Mouse (Mus musculus) liver, adult (tissue): ENCODE data around the gene Naaladl1.

ENCODE experiments used
- GATA4 ChIP-seq: IDR thresholded peaks from 2 replicates; pipeline ENCODE4 v1.6.1; 2014; ENCODE audit warnings: mild to moderate bottlenecking, low read length; ENCODE audit not compliant: insufficient replicate concordance

Naaladl1 gene

DNA sequence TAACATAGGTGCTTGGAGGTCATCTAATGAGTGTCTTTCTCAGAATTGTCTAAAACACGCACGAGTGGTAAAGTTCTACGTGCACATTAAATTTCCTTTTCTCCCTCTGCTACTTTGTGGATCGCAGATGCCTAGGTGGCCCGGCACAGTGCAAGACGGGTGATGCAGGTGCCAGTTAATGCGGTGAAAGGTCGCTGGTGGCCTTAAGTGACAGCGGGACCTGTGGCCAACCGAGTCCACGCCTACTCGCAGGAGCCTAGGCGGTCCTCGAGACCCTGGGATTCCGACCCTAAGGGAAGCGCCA, 34.7 kb downstream of the Naaladl1 start:
- no peak for TF ChIP-seq GATA4

DNA sequence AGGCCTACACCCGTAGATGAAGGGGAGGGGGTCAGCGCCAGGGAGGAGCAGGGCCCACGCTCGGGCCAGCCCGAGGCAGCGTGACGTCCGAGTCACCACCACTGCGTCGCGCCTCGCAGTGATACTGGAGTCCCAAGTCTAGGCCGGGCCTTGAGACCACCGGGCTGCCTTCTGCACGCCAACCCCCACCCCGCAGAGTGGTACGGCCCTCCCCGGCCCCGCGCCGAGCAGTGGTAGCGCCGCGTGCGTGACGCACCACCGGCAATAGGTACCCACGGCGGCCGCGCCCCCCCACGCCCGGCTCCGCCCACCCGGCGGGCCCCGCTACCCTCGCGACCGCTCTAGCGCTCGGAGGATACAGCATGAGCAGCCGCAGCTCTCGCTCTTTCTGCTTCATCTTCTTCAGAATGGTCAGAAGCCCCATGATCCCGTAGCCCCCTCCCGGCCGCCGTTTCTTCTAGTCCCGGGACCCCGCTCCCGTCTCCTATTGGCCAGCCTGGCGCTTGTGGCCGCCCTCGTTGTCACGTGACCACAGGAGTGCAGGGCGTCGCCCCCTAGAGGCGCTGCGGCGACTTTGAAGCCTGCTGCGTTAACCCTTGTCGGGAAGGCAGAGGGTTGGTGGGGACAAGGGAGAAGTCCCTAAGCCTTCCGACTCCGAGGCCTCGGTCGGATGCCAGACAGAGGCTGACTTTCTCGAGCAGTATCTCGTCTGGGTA, 35.3 kb downstream of the Naaladl1 start, which contains the start of gene Batf2:
Gene Batf2, plus strand, starts transcription at position 306 of the 716 bp plus-strand sequence.
- TF ChIP-seq GATA4: no peak

DNA sequence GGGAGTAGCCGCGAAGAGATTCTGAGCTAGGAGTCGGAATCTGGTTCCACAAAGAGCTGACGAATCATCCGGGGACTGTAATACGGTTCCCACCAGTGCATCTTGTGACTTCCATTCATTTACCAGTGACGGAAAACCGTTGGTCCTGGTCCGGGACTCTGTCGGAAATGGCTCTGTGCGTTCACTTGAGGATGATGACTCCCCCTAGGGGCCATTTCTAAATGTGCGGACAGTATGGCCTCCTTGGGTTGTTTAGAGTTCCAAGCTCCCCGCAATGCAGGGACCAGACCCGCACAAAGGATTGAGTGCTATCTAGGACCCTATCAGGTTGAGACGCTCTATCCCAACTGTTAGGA, 35.8 kb downstream of the Naaladl1 start, which contains the start of gene Arl2:
Gene Arl2, minus strand, starts transcription at position 155 of the 356 bp plus-strand sequence.
- TF ChIP-seq GATA4: no peak

DNA sequence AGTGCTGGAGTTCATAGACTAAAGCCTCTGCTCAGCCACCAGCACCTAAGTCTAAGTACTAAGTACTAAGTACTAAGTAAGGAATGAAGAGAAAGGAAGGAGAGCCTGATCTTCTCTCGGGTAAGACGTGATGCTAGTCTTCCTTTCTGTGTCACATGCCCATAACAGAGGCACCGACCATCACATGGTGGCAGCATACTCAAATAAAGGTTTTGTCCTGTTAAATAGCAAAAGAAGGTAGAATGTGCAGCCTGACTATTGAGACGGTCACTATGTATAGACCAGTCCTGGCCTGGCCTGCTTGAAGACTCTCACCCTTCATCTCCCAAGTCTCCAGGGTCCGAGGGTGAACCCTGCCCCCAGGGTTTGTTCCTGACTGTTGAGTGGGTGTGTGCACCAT, 39.3 kb downstream of the Naaladl1 start:
- TF ChIP-seq GATA4: no peak

DNA sequence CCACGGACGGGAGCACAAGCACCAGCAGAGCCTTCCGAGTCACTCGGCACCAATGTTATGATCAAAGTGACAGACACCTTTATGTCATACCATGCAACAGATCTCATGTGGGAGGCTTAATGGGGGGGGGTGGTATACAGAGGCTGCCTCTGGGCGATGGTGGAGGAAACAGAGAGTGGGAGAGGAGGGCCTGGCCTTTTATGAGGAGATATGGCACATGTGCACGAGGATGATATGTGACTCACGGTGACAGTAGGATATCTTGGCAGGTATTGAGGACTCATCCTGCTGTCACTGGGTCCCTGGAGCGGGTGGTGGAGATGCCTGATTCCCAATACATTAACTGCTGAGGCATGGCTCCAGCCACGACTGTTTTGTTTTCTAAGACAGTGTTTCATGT, 49.6 kb downstream of the Naaladl1 start:
- TF ChIP-seq GATA4: no peak

DNA sequence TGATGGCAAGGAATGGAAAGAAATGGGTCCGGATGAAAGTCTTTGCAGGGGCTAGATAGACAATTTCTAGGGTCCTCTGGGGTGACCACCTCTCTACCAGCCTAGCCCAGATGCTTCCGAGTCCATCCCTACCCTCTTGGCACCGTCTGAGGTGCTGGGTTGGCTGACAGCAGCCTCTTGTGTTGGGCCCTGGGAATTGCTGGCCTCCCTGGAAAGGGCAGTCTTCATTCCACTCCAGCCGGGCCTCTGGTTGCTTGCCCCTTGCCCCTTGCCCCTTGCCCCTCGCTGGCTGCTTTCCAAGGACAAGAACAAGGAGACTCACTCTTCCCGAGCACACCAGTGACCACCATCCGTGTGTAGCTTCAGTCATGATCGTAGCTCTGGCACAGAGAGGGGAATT, 50.8 kb downstream of the Naaladl1 start:
- no peak for TF ChIP-seq GATA4

DNA sequence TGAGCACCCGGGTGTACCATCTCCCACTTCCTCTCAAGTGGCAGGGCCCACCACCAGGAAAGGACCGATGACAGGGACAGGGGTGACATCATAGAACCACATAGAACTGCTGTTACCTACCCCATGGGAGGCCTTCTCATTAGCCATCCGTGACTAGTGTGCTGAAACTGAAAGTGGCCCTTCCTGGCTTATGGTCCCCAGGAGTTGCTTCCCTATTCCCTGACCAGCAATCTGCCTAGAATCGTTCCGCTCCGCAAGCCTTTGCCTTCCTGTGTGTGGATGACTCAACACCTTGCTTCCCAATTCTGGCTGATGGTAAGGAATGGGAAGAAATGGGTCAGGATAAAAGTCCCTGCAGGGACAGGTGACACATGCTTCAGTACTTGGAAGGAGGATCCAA, 51.6 kb downstream of the Naaladl1 start:
- no peak for TF ChIP-seq GATA4

DNA sequence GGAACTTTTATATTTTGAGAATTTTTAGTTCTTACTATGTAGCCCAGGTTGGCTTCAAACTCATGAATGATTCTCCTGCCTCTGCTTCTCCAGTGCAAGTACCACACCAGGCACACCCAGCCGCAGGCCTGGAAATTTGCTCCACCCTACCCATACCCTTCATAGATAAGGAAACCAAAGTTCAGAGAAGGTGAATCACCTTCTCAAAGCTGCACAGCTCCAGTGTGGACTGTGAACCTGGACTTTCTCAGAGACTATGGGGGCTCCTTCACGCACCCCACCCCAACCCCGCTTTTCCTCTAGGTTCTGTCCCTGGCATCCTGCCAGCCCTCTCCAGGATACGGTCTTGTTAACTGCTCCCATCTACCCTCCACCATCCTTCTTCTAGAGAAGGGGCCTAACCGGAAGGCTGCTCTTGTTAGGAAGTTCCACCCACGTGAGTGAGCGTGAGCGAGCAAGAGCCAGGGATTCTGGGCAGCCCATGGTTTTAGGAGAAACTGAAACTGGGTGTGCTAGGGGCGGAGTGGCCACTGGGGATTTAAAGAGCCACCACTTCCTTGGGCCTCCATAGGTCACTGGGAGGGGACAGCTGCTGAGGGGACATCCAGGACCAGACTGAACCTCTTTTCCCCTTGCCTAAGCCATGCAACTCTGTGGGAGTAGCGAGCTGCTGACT, 58.4 kb downstream of the Naaladl1 start:
- TF ChIP-seq GATA4: no peak
